Mouse (Mus musculus): Measurements from ENCODE around the gene Dhtkd1.

DNA sequence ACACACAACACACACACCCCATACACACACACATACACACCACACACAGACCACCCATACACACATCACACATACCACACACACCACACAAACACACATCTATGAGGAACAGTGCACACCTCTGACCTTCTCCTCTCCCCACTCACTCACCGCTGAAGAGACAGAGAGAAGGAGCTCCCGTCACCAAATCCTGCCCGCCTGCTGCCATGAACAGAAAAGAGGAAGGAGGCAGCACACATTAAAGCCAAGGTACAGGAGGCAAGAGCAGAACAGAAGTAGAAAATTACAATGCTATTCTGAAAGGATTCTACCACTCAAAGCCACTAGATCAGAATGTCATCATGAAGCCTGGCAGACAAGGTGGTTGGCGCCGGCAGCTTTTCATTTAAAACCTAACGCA, 19.8 kb downstream of the Dhtkd1 start:
- TF ChIP-seq TAL1 (IDR thresholded peaks at IDR 0.05; ENCODE audit: low read length) (no peak), GATA1 (IDR thresholded peaks at IDR 0.05; ENCODE audit: low read length) (no peak)

Data from erythroblast, embryonic 14.5 days (primary cell).